Mouse (Mus musculus): ENCODE measurements around the gene Mapk13.
"Not testable (repeated sequence)": the region's sequence is repeated elsewhere in the genome, so short reads cannot be mapped to it uniquely, and the experiment has no call there.

Gene Mapk13

GRCm38 (mm10) chr17:28816326-28816725 lies 47.2 kb downstream of the Mapk13 start:
- DNase-seq: not testable (repeated sequence)

GRCm38 (mm10) chr17:28816875-28817811 lies 48.0 kb downstream of the Mapk13 start:
- DNase-seq: no peak

DNA sequence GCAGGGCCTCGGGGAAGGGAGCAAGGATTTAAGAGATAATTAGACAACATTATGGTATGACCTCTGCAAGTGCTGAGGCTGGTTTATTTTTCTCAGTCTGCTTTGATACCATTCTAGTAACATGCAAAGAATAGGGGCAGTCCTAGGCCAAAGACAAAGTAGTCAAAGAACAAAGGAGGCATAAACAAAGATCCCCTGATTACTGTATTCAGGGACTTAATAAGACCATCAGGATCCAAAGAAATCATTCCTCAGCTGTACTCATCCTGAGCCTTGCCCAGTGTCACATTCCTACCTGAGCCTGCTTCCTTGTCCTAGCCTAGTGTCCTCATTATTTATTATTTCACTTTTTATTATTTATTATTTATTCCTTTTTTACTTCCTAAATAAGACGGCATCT lies 51.1 kb downstream of the Mapk13 start:
- no peak for DNase-seq

DNA sequence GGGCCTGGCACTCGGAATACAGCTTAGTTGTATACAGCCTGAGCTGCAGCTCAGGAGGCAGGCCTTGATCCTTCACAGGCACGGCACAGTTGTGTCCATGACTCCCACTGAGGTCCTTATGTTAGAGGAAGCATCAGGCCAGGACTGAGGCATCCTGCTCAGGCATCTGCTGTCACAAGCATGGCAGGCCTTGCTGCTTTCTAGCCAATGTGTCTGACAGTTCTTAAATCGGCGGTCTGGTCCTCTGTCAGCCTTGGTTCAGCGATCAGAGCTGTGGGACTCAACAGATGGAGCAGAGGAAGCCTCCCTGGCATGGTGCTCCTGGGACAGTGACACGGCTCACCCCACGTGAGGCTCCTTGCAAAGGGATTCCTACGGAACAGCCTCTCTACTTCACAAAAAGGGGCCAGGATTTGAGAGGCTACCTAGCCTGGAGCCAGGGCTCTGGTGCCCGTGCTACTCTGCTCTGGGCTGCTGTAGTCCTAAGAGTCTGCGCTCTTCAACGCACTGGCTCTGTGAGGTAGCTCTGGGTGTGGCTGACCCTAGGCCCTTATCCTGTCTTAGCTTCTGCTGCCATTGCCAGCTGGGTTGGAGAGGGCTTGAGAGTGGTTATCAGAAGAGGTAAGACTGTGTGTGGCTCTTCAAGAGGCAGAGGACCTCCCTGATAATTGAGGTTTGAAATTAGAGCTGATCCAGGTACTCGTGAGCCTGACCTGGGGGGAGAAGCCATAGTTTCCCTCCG lies 54.1 kb downstream of the Mapk13 start:
- DNase-seq: peak; percentile 92

- no peak for DNase-seq
Measured at GRCm38 (mm10) chr17:28823749-28824148, 54.7 kb downstream of the Mapk13 start.

GRCm38 (mm10) chr17:28824896-28825295 lies 55.8 kb downstream of the Mapk13 start:
- DNase-seq: peak; percentile 62

- no peak for DNase-seq
Measured at GRCm38 (mm10) chr17:28825359-28826041, 56.4 kb downstream of the Mapk13 start.

DNA sequence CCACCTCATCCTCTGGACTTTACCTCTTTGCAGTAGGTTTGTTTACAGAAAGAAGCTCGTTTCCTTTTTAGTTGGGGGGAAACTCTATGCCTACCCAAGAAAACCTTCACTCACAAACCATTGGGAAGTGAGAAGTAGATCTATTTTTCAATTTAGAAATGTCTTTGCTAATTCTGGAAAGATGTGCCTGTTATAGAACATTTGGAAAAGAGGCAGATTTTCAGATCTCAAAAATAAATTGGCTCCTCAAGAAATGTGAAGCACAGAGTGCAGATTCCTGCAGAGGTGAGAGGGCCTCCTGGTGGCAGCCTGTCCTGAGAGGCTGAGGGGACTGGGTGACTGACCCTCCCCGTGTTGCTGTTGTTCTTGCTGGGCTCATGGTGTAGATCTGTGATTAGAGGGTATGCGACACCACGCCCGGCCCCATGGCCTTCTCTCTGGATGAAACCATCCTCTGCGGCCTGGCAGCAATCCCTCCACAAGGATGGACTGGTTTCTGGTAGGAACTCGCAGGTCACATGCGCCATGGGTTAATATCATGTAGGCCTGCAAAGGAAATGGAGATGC lies 58.7 kb downstream of the Mapk13 start:
- peak; percentile 55 for DNase-seq

DNA sequence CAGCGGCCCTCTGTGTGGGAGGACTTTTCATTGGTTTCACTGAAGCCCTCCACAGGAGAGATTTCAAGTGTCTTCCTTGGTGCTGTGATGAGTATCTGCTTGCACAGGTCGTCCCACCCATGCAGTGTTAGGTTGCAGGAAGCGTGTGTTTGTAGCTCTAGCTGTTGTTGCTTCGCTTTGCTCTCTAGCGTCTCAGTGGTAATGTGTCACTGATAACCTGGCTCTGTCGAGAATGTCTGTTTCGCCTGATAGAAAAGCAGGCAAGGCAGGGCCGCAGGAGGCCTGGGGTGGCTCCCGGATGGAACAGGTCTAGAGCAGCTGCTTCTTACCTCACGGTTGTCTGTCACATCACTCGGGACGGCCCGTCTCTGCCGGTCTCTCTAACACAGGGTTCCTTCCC lies 60.0 kb downstream of the Mapk13 start:
- peak; percentile 91 for DNase-seq
